Mouse (Mus musculus): ENCODE results near the gene Ift88.

GRCm38 (mm10) chr14:57536820-57537219 lies 113.0 kb downstream of the Ift88 start:
- TF ChIP-seq CTCF (IDR thresholded peaks at IDR 0.05) (no peak), EP300 (IDR thresholded peaks at IDR 0.05) (no peak)

Data from lung, postnatal 0 days (tissue).